Mouse (Mus musculus) midbrain, embryonic 13.5 days (tissue): ENCODE measurements around the gene Rhox2a. TPM values are rescaled to one million over a fixed set of nuclear protein-coding genes. Genes with fewer than 3 reads are reported as not detected.
"Not testable (repeated sequence)": the region's sequence is repeated elsewhere in the genome, so short reads cannot be mapped to it uniquely, and the experiment has no call there.

ENCODE experiments used
- ATAC-seq: fragments of 200-750 bp; cut with Nextera tagmentation; 2 replicates; pipeline ENCODE4 v1.8.0; 2017; ENCODE audit warnings: mild to moderate bottlenecking, moderate TSS enrichment, moderate library complexity
- H3K27ac ChIP-seq: fragments of 300-500 bp; sonication (generic); 2 replicates; pipeline ENCODE4 v1.5.1; 2015; ENCODE audit warnings: inconsistent platforms, mild to moderate bottlenecking, moderate library complexity
- H3K27me3 ChIP-seq: fragments of 300-500 bp; sonication (generic); 2 replicates; pipeline ENCODE4 v1.6.1; 2015; ENCODE audit warnings: mild to moderate bottlenecking, inconsistent platforms
- H3K36me3 ChIP-seq: fragments of 300-500 bp; sonication (generic); 2 replicates; pipeline ENCODE4 v1.6.1; 2015; ENCODE audit warnings: mild to moderate bottlenecking, inconsistent platforms
- H3K4me1 ChIP-seq: fragments of 300-500 bp; sonication (generic); replicated peaks from 2 replicates; pipeline ENCODE4 v1.6.1; 2015; ENCODE audit warnings: inconsistent platforms
- H3K4me2 ChIP-seq: fragments of 300-500 bp; sonication (generic); replicated peaks from 2 replicates; pipeline ENCODE4 v1.6.1; 2015; ENCODE audit warnings: moderate library complexity, mild to moderate bottlenecking, inconsistent platforms
- H3K4me3 ChIP-seq: fragments of 300-500 bp; sonication (generic); replicated peaks from 2 replicates; pipeline ENCODE4 v1.5.1; 2015; ENCODE audit warnings: mild to moderate bottlenecking, inconsistent platforms
- H3K9ac ChIP-seq: fragments of 300-500 bp; sonication (generic); replicated peaks from 2 replicates; pipeline ENCODE4 v1.6.1; 2015; ENCODE audit warnings: mild to moderate bottlenecking, inconsistent platforms
- H3K9me3 ChIP-seq: fragments of 300-500 bp; sonication (generic); 2 replicates; pipeline ENCODE4 v1.6.1; 2016; ENCODE audit warnings: mild to moderate bottlenecking, inconsistent platforms
- WGBS: fragments of 180-500 bp; shearing (Covaris S2); methylation state at CpG from one replicate; pipeline ENCODE4 v1.1.7; 2015; 5-methylcytosine and 5-hydroxymethylcytosine counted together
- polyA plus RNA-seq: library from polyadenylated mRNA; unstranded; fragments of >200 nt; fragmentation: Nextera tagmentation; extraction: Ambion mirVana; gene quantifications from 2 replicates; pipeline ENCODE4 v1.2.1, GENCODE M21; 2015

The Rhox2a gene
- not detected in 2 replicates for polyA plus RNA-seq

GRCm38 (mm10) chrX:37244676-37245075 lies at the start of gene Rhox2a:
Gene Rhox2a, plus strand, starts transcription at chrX:37244976.
- not testable (repeated sequence) for H3K9ac ChIP-seq, H3K4me3 ChIP-seq, H3K9me3 ChIP-seq, H3K27me3 ChIP-seq, ATAC-seq, H3K4me2 ChIP-seq, H3K36me3 ChIP-seq, H3K4me1 ChIP-seq, H3K27ac ChIP-seq
- no CpG with 5 or more reads among the region's 9 CpGs for WGBS

- H3K4me2 ChIP-seq: no peak overlapping the region
- WGBS: 53% methylated on average over 8 of the region's 8 CpGs
- H3K36me3 ChIP-seq: no peaks in the 10 kb centered on the region
- H3K9ac ChIP-seq: no peak overlapping the region
- no peaks in the 10 kb centered on the region for H3K9me3 ChIP-seq
- no peak overlapping the region for H3K27ac ChIP-seq
- no peak for ATAC-seq
- H3K4me1 ChIP-seq: no peaks in the 10 kb centered on the region
- H3K4me3 ChIP-seq: no peak overlapping the region
- H3K27me3 ChIP-seq: no peaks in the 10 kb centered on the region
Measured at GRCm38 (mm10) chrX:37198676-37199075, 46.1 kb upstream of the Rhox2a start.

GRCm38 (mm10) chrX:37210941-37211340 lies 33.8 kb upstream of the Rhox2a start, which contains the start of gene Gm9:
Gene Gm9, minus strand, starts transcription at chrX:37211041.
- Histone ChIP-seq H3K9ac (no peak within 1 kb of the TSS), H3K36me3 (no peaks in the 10 kb centered on the region), H3K27ac (no peak within 1 kb of the TSS), H3K4me2 (no peak within 1 kb of the TSS), H3K9me3 (peaks cover 1% of the 10 kb centered on the region; the same call in 1 of the 2 replicates), H3K4me3 (no peak within 1 kb of the TSS), H3K27me3 (no peaks in the 10 kb centered on the region), H3K4me1 (no peaks in the 10 kb centered on the region)
- 85% methylated on average over 10 of the region's 10 CpGs for WGBS
- no peak for ATAC-seq

- not testable (repeated sequence) for H3K36me3 ChIP-seq, H3K27ac ChIP-seq, H3K4me1 ChIP-seq, ATAC-seq, H3K27me3 ChIP-seq, H3K9me3 ChIP-seq, H3K9ac ChIP-seq, H3K4me3 ChIP-seq, H3K4me2 ChIP-seq
- WGBS: 80% methylated on average over 1 of the region's 1 CpGs
Measured at GRCm38 (mm10) chrX:37222158-37222557, 22.6 kb upstream of the Rhox2a start, which contains the start of gene Rhox1. Gene Rhox1, minus strand, starts transcription at chrX:37222258.

- not testable (repeated sequence) for H3K4me3 ChIP-seq, H3K27ac ChIP-seq, H3K9ac ChIP-seq, H3K4me1 ChIP-seq, H3K9me3 ChIP-seq, H3K4me2 ChIP-seq, ATAC-seq, H3K36me3 ChIP-seq, H3K27me3 ChIP-seq
- WGBS: 92% methylated on average over 1 of the region's 3 CpGs
Measured at GRCm38 (mm10) chrX:37249619-37250018, 4.8 kb downstream of the Rhox2a start, which contains the start of gene Rhox3a. Gene Rhox3a, plus strand, starts transcription at chrX:37249919.

GRCm38 (mm10) chrX:37265038-37265437 lies 20.3 kb downstream of the Rhox2a start, which contains the start of gene Rhox4a:
Gene Rhox4a, plus strand, starts transcription at chrX:37265338.
- H3K9ac ChIP-seq, H3K4me3 ChIP-seq, H3K4me1 ChIP-seq, H3K4me2 ChIP-seq, H3K36me3 ChIP-seq, H3K9me3 ChIP-seq, H3K27ac ChIP-seq, ATAC-seq, H3K27me3 ChIP-seq: not testable (repeated sequence)
- 98% methylated on average over 11 of the region's 19 CpGs for WGBS

Other genes starting within 250 kb of the Rhox2a start
- gene Sowahd, start 196.1 kb upstream of the Rhox2a start, polyA plus RNA-seq: not detected in 2 replicates
- gene Rpl39, start 159.6 kb upstream of the Rhox2a start, polyA plus RNA-seq: 354 and 378 TPM in 2 replicates
- gene Upf3b, start 134.7 kb upstream of the Rhox2a start, polyA plus RNA-seq: 35.8 and 37.2 TPM in 2 replicates
- gene Nkap, start 118.2 kb upstream of the Rhox2a start, polyA plus RNA-seq: 23.7 and 26.3 TPM in 2 replicates
- gene Akap14, start 76.1 kb upstream of the Rhox2a start, polyA plus RNA-seq: 0.14 and 0.42 TPM in 2 replicates
- gene Ndufa1, start 53.8 kb upstream of the Rhox2a start, polyA plus RNA-seq: 624 and 640 TPM in 2 replicates
- 16.0 and 16.3 TPM in 2 replicates for gene Rnf113a1, start 53.7 kb upstream of the Rhox2a start, polyA plus RNA-seq
- gene Gm9, start 33.9 kb upstream of the Rhox2a start, polyA plus RNA-seq: not detected in 2 replicates
- not detected in 2 replicates for gene Rhox1, start 22.7 kb upstream of the Rhox2a start, polyA plus RNA-seq
- not detected in 2 replicates for gene Rhox3a, start 4.9 kb downstream of the Rhox2a start, polyA plus RNA-seq
- gene Rhox4a, start 20.4 kb downstream of the Rhox2a start, polyA plus RNA-seq: not detected in 2 replicates
- not detected in 2 replicates for gene Rhox3a2, start 135.1 kb downstream of the Rhox2a start, polyA plus RNA-seq
- gene Rhox4a2, start 145.9 kb downstream of the Rhox2a start, polyA plus RNA-seq: not detected in 2 replicates
- gene Rhox2b, start 167.1 kb downstream of the Rhox2a start, polyA plus RNA-seq: not detected in 2 replicates
- not detected in 2 replicates for gene Rhox4b, start 187.5 kb downstream of the Rhox2a start, polyA plus RNA-seq
- not detected in 2 replicates for gene Rhox2c, start 208.7 kb downstream of the Rhox2a start, polyA plus RNA-seq
- not detected in 2 replicates for gene Rhox3c, start 213.6 kb downstream of the Rhox2a start, polyA plus RNA-seq
- gene Rhox4c, start 235.4 kb downstream of the Rhox2a start, polyA plus RNA-seq: not detected in 2 replicates
- gene Rhox2d, start 248.5 kb downstream of the Rhox2a start, polyA plus RNA-seq: not detected in 2 replicates